In genomic region chr2:32637778-32638281, GRCm38 (mm10) we compare ENCODE assay signal across 9 mouse cellular contexts. TPM values are rescaled to one million over a fixed set of nuclear protein-coding genes. Genes with fewer than 3 reads are reported as not detected.
DNase-seq lines count a peak whose midpoint lies in the region; ATAC-seq lines count a peak whose summit lies in the region.
"Had no signal": no experiment of that assay in that cellular context is flagged by ENCODE, and none has a peak within 500 bp of the region (broad histone marks: within the 10 kb centered on the region; RNA-seq: fewer than 3 reads in every experiment).

No protein-coding gene starts in this region.

- H3K4me1 ChIP-seq in hindbrain, embryonic 10.5 days (replicated peaks) = peaks cover 47% of the 10 kb centered on the region
- H3K4me1 ChIP-seq in hindbrain, embryonic 13.5 days (replicated peaks) = peaks cover 16% of the 10 kb centered on the region
- peaks cover 9% of the 10 kb centered on the region for H3K4me1 ChIP-seq in intestine, embryonic 16.5 days (ENCODE audit: control insufficient read depth, insufficient read depth, low read length)
- H3K4me1 ChIP-seq in liver, embryonic 16.5 days (ENCODE audit: control insufficient read depth, low read depth, low read length) = peaks cover 6% of the 10 kb centered on the region

- H3K9me3 ChIP-seq in hindbrain, embryonic 10.5 days = no peaks in the 10 kb centered on the region
- no peaks in the 10 kb centered on the region for H3K9me3 ChIP-seq in hindbrain, embryonic 13.5 days
- H3K9me3 ChIP-seq in intestine, embryonic 16.5 days (ENCODE audit: control insufficient read depth, low read length) = no peaks in the 10 kb centered on the region
- H3K9me3 ChIP-seq in liver, embryonic 16.5 days (replicated peaks; ENCODE audit: control insufficient read depth, low read length) = no peaks in the 10 kb centered on the region

- H3K36me3 ChIP-seq in hindbrain, embryonic 10.5 days = peaks cover 12% of the 10 kb centered on the region
- H3K36me3 ChIP-seq in hindbrain, embryonic 13.5 days = peaks cover 18% of the 10 kb centered on the region
- H3K36me3 ChIP-seq in intestine, embryonic 16.5 days (ENCODE audit: control insufficient read depth, insufficient read depth, low read length) = no peaks in the 10 kb centered on the region
- H3K36me3 ChIP-seq in liver, embryonic 16.5 days (ENCODE audit: control insufficient read depth, insufficient read depth) = no peaks in the 10 kb centered on the region

- no peak overlapping the region for H3K4me3 ChIP-seq in hindbrain, embryonic 10.5 days
- H3K4me3 ChIP-seq in hindbrain, embryonic 13.5 days = no peak overlapping the region
- H3K4me3 ChIP-seq in intestine, embryonic 16.5 days (ENCODE audit: low read length) = no peak overlapping the region
- H3K4me3 ChIP-seq in liver, embryonic 16.5 days (ENCODE audit: low read depth, low read length) = no peak overlapping the region

- DNase-seq in hindbrain, embryonic 10.5 days (ENCODE audit: low spot score) = peak; percentile 54
- DNase-seq in spleen, postnatal 10 days (ENCODE audit: low spot score in 2 of 2) = peak; percentile 40 to 77
- no peak for DNase-seq in layer of hippocampus, postnatal 25 days (ENCODE audit: extremely low spot score in 1 of 2, low spot score in 1 of 2)
- DNase-seq in left cerebral cortex, postnatal 4 days = no peak

- 41% methylated on average over 11 of the region's 11 CpGs for WGBS in hindbrain, embryonic 10.5 days
- WGBS in hindbrain, embryonic 13.5 days = 22% methylated on average over 11 of the region's 11 CpGs
- WGBS in intestine, embryonic 16.5 days = 17% methylated on average over 11 of the region's 11 CpGs
- 30% methylated on average over 11 of the region's 11 CpGs for WGBS in liver, embryonic 16.5 days (ENCODE audit: insufficient replicate concordance)

- intact Hi-C loops in left cerebral cortex, postnatal 4 days (cut with DNase I) = no loop called here

- no peak overlapping the region for H3K4me2 ChIP-seq in hindbrain, embryonic 13.5 days
- no peak overlapping the region for H3K4me2 ChIP-seq in intestine, embryonic 16.5 days (ENCODE audit: low read depth, low read length)
- no peak overlapping the region for H3K4me2 ChIP-seq in liver, embryonic 16.5 days (ENCODE audit: low read depth, low read length)

- no peak overlapping the region; the same call in 1 of the 2 replicates for H3K9ac ChIP-seq in hindbrain, embryonic 13.5 days
- H3K9ac ChIP-seq in intestine, embryonic 16.5 days (ENCODE audit: low read depth, low read length) = peak overlapping the region; percentile 44
- H3K9ac ChIP-seq in liver, embryonic 16.5 days (ENCODE audit: low read depth, low read length) = no peak overlapping the region

- H3K27ac ChIP-seq in hindbrain, embryonic 10.5 days = peak overlapping the region; percentile 83
- H3K27ac ChIP-seq in hindbrain, embryonic 13.5 days = no peak overlapping the region
- peak overlapping the region; percentile 54 for H3K27ac ChIP-seq in intestine, embryonic 16.5 days (ENCODE audit: low read length)
- H3K27ac ChIP-seq in liver, embryonic 16.5 days (ENCODE audit: low read length) = no peak overlapping the region
- H3K27ac ChIP-seq: macrophage had no signal

- no peaks in the 10 kb centered on the region for H3K27me3 ChIP-seq in hindbrain, embryonic 10.5 days (ENCODE audit: insufficient read depth, poor library complexity, severe bottlenecking)
- H3K27me3 ChIP-seq in hindbrain, embryonic 13.5 days = no peaks in the 10 kb centered on the region
- H3K27me3 ChIP-seq in intestine, embryonic 16.5 days (replicated peaks; ENCODE audit: control insufficient read depth, insufficient read depth, low read length) = no peaks in the 10 kb centered on the region
- H3K27me3 ChIP-seq in liver, embryonic 16.5 days (ENCODE audit: control insufficient read depth, insufficient read depth, low read depth, low read length) = no peaks in the 10 kb centered on the region

- no peak for ATAC-seq in hindbrain, embryonic 13.5 days (ENCODE audit: low FRiP score)
- peak; percentile 92 for ATAC-seq in granulocyte monocyte progenitor cell, adult 5-6 weeks (replicated peaks; ENCODE audit: poor library complexity, severe bottlenecking)
- ATAC-seq in intestine, embryonic 16.5 days = peak; percentile 81
- peak; percentile 80 for ATAC-seq in liver, embryonic 16.5 days (ENCODE audit: low read depth)

RNA-seq across cellular contexts. Expression of gene Eng, which starts 8.6 kb away (rescaled TPM):
- 28.8 and 35.8 TPM in 2 replicates for polyA plus RNA-seq in hindbrain, embryonic 10.5 days (2016; fragmentation: Nextera tagmentation; extraction: Ambion mirVana)
- 29.0 and 29.2 TPM in 2 replicates for polyA plus RNA-seq in hindbrain, embryonic 13.5 days (2015; fragmentation: Nextera tagmentation; extraction: Ambion mirVana)
- 11.0 and 28.9 TPM in 2 replicates for total RNA-seq in granulocyte monocyte progenitor cell, adult 5-6 weeks (2014; fragmentation: Nextera tagmentation)
- total RNA-seq in granulocyte monocyte progenitor cell, adult 5-6 weeks (2017) = 4.0 and 6.0 TPM in 2 replicates
- 66.8 and 70.3 TPM in 2 replicates for polyA plus RNA-seq in intestine, embryonic 16.5 days (2015; fragmentation: Nextera tagmentation; extraction: Ambion mirVana)
- 25.9 and 29.3 TPM in 2 replicates for polyA plus RNA-seq in liver, embryonic 16.5 days (2015; fragmentation: Nextera tagmentation; extraction: Ambion mirVana)
- 10 to 100 TPM; 17.4 to 24.2 TPM for total RNA-seq in layer of hippocampus, postnatal 25 days (2021)
- total RNA-seq in left cerebral cortex, postnatal 4 days (2021) = 10 to 100 TPM; 21.2 to 26.1 TPM

RNA-seq across cellular contexts. Expression of gene Ak1, which starts 16.3 kb away (rescaled TPM):
- 26.9 and 37.6 TPM in 2 replicates for polyA plus RNA-seq in hindbrain, embryonic 10.5 days (2016; fragmentation: Nextera tagmentation; extraction: Ambion mirVana)
- 68.9 and 71.5 TPM in 2 replicates for polyA plus RNA-seq in hindbrain, embryonic 13.5 days (2015; fragmentation: Nextera tagmentation; extraction: Ambion mirVana)
- 3.4 TPM in 1 of 2 replicates, not detected in the other for total RNA-seq in granulocyte monocyte progenitor cell, adult 5-6 weeks (2014; fragmentation: Nextera tagmentation)
- 0.78 and 3.3 TPM in 2 replicates for total RNA-seq in granulocyte monocyte progenitor cell, adult 5-6 weeks (2017)
- polyA plus RNA-seq in intestine, embryonic 16.5 days (2015; fragmentation: Nextera tagmentation; extraction: Ambion mirVana) = 15.3 and 18.6 TPM in 2 replicates
- 3.4 and 7.9 TPM in 2 replicates for polyA plus RNA-seq in liver, embryonic 16.5 days (2015; fragmentation: Nextera tagmentation; extraction: Ambion mirVana)
- 100 to 1,000 TPM; 127 to 140 TPM for total RNA-seq in layer of hippocampus, postnatal 25 days (2021)
- total RNA-seq in left cerebral cortex, postnatal 4 days (2021) = 100 to 1,000 TPM; 100 to 106 TPM

RNA-seq across cellular contexts. Expression of gene St6galnac6, which starts 38.3 kb away (rescaled TPM):
- polyA plus RNA-seq in hindbrain, embryonic 10.5 days (2016; fragmentation: Nextera tagmentation; extraction: Ambion mirVana) = 12.7 and 14.1 TPM in 2 replicates
- polyA plus RNA-seq in hindbrain, embryonic 13.5 days (2015; fragmentation: Nextera tagmentation; extraction: Ambion mirVana) = 13.1 and 13.5 TPM in 2 replicates
- total RNA-seq in granulocyte monocyte progenitor cell, adult 5-6 weeks (2014; fragmentation: Nextera tagmentation) = 16.2 and 19.0 TPM in 2 replicates
- 11.3 and 14.2 TPM in 2 replicates for total RNA-seq in granulocyte monocyte progenitor cell, adult 5-6 weeks (2017)
- 12.3 and 15.2 TPM in 2 replicates for polyA plus RNA-seq in intestine, embryonic 16.5 days (2015; fragmentation: Nextera tagmentation; extraction: Ambion mirVana)
- 12.0 and 12.8 TPM in 2 replicates for polyA plus RNA-seq in liver, embryonic 16.5 days (2015; fragmentation: Nextera tagmentation; extraction: Ambion mirVana)
- total RNA-seq in layer of hippocampus, postnatal 25 days (2021) = 100 to 1,000 TPM; 105 to 124 TPM
- total RNA-seq in left cerebral cortex, postnatal 4 days (2021) = 10 to 100 TPM; 78.8 to 91.8 TPM

RNA-seq across cellular contexts. Expression of gene St6galnac4, which starts 50.9 kb away (rescaled TPM):
- polyA plus RNA-seq in hindbrain, embryonic 10.5 days (2016; fragmentation: Nextera tagmentation; extraction: Ambion mirVana) = 19.8 and 21.0 TPM in 2 replicates
- polyA plus RNA-seq in hindbrain, embryonic 13.5 days (2015; fragmentation: Nextera tagmentation; extraction: Ambion mirVana) = 22.8 and 23.4 TPM in 2 replicates
- 37.5 and 51.7 TPM in 2 replicates for total RNA-seq in granulocyte monocyte progenitor cell, adult 5-6 weeks (2014; fragmentation: Nextera tagmentation)
- 26.0 and 31.9 TPM in 2 replicates for total RNA-seq in granulocyte monocyte progenitor cell, adult 5-6 weeks (2017)
- 14.7 and 16.5 TPM in 2 replicates for polyA plus RNA-seq in intestine, embryonic 16.5 days (2015; fragmentation: Nextera tagmentation; extraction: Ambion mirVana)
- polyA plus RNA-seq in liver, embryonic 16.5 days (2015; fragmentation: Nextera tagmentation; extraction: Ambion mirVana) = 6.0 and 7.4 TPM in 2 replicates
- total RNA-seq in layer of hippocampus, postnatal 25 days (2021) = 10 to 100 TPM; 41.4 to 48.8 TPM
- 10 to 100 TPM; 35.7 to 38.4 TPM for total RNA-seq in left cerebral cortex, postnatal 4 days (2021)

Comparison
In these comparisons a context has a peak if more than half of its experiments do, and no peak if none do; other contexts are left out.
1. H3K27ac ChIP-seq: peak in hindbrain, embryonic 10.5 days (single experiment) and intestine, embryonic 16.5 days (single experiment); none in hindbrain, embryonic 13.5 days (single experiment) and liver, embryonic 16.5 days (single experiment).
2. DNase-seq: peak in hindbrain, embryonic 10.5 days (single experiment) and spleen, postnatal 10 days (2 of 2); none in layer of hippocampus, postnatal 25 days (0 of 2) and left cerebral cortex, postnatal 4 days (single experiment).